Mouse (Mus musculus): ENCODE measurements around the gene Pou2f3. TPM values are rescaled to one million over a fixed set of nuclear protein-coding genes. Genes with fewer than 3 reads are reported as not detected.

The Pou2f3 gene
- polyA plus RNA-seq, 1 experiment from 2014 or later: not detected

GRCm38 (mm10) chr9:43226573-43227160 lies 16.5 kb upstream of the Pou2f3 start:
- ATAC-seq (ENCODE audit: low FRiP score): no peak
- no peak overlapping the region for H3K27ac ChIP-seq
- WGBS: 72% methylated on average over 9 of the region's 9 CpGs

GRCm38 (mm10) chr9:43225481-43225880 lies 15.3 kb upstream of the Pou2f3 start:
- no peak overlapping the region for H3K27ac ChIP-seq
- H3K4me3 ChIP-seq (replicated peaks; ENCODE audit: low read length): no peak overlapping the region
- no peaks in the 10 kb centered on the region for H3K4me1 ChIP-seq (replicated peaks; ENCODE audit: control insufficient read depth, insufficient read depth, low read length)
- H3K27me3 ChIP-seq (ENCODE audit: control insufficient read depth, insufficient read depth, low read length): no peaks in the 10 kb centered on the region
- no peak overlapping the region for H3K9ac ChIP-seq
- no peak for ATAC-seq (ENCODE audit: low FRiP score)
- DNase-seq (ENCODE audit: low spot score): no peak
- no peaks in the 10 kb centered on the region for H3K36me3 ChIP-seq (replicated peaks; ENCODE audit: control insufficient read depth, insufficient read depth)
- H3K9me3 ChIP-seq (ENCODE audit: control insufficient read depth, low read length): no peaks in the 10 kb centered on the region
- WGBS: 51% methylated on average over 2 of the region's 2 CpGs
- H3K4me2 ChIP-seq (replicated peaks): no peak overlapping the region

More at GRCm38 (mm10) chr9:43226573-43227160, 16.5 kb upstream of the Pou2f3 start:
- H3K4me1 ChIP-seq (replicated peaks; ENCODE audit: control insufficient read depth, insufficient read depth, low read length): no peaks in the 10 kb centered on the region
- H3K9ac ChIP-seq: no peak overlapping the region
- H3K4me2 ChIP-seq (replicated peaks): no peak overlapping the region
- no peaks in the 10 kb centered on the region for H3K27me3 ChIP-seq (ENCODE audit: control insufficient read depth, insufficient read depth, low read length)
- H3K36me3 ChIP-seq (replicated peaks; ENCODE audit: control insufficient read depth, insufficient read depth): no peaks in the 10 kb centered on the region
- no peak overlapping the region for H3K4me3 ChIP-seq (replicated peaks; ENCODE audit: low read length)
- DNase-seq (ENCODE audit: low spot score): no peak
- no peaks in the 10 kb centered on the region for H3K9me3 ChIP-seq (ENCODE audit: control insufficient read depth, low read length)

GRCm38 (mm10) chr9:43224771-43225355 lies 14.7 kb upstream of the Pou2f3 start:
- Histone ChIP-seq H3K9me3 (ENCODE audit: control insufficient read depth, low read length) (no peaks in the 10 kb centered on the region), H3K36me3 (replicated peaks; ENCODE audit: control insufficient read depth, insufficient read depth) (no peaks in the 10 kb centered on the region), H3K27ac (no peak overlapping the region), H3K9ac (no peak overlapping the region), H3K4me3 (replicated peaks; ENCODE audit: low read length) (no peak overlapping the region), H3K4me1 (replicated peaks; ENCODE audit: control insufficient read depth, insufficient read depth, low read length) (no peaks in the 10 kb centered on the region), H3K27me3 (ENCODE audit: control insufficient read depth, insufficient read depth, low read length) (no peaks in the 10 kb centered on the region), H3K4me2 (replicated peaks) (no peak overlapping the region)
- ATAC-seq (ENCODE audit: low FRiP score): no peak
- WGBS: 60% methylated on average over 11 of the region's 11 CpGs
- no peak for DNase-seq (ENCODE audit: low spot score)

GRCm38 (mm10) chr9:43222429-43222715 lies 12.2 kb upstream of the Pou2f3 start:
- no peaks in the 10 kb centered on the region for H3K36me3 ChIP-seq (replicated peaks; ENCODE audit: control insufficient read depth, insufficient read depth)
- H3K27me3 ChIP-seq (ENCODE audit: control insufficient read depth, insufficient read depth, low read length): no peaks in the 10 kb centered on the region
- no peaks in the 10 kb centered on the region for H3K4me1 ChIP-seq (replicated peaks; ENCODE audit: control insufficient read depth, insufficient read depth, low read length)
- ATAC-seq (ENCODE audit: low FRiP score): no peak
- DNase-seq (ENCODE audit: low spot score): no peak
- H3K9me3 ChIP-seq (ENCODE audit: control insufficient read depth, low read length): no peaks in the 10 kb centered on the region
- H3K4me3 ChIP-seq (replicated peaks; ENCODE audit: low read length): no peak overlapping the region
- H3K4me2 ChIP-seq (replicated peaks): no peak overlapping the region
- no peak overlapping the region for H3K27ac ChIP-seq
- 45% methylated on average over 8 of the region's 8 CpGs for WGBS
- no peak overlapping the region for H3K9ac ChIP-seq

DNA sequence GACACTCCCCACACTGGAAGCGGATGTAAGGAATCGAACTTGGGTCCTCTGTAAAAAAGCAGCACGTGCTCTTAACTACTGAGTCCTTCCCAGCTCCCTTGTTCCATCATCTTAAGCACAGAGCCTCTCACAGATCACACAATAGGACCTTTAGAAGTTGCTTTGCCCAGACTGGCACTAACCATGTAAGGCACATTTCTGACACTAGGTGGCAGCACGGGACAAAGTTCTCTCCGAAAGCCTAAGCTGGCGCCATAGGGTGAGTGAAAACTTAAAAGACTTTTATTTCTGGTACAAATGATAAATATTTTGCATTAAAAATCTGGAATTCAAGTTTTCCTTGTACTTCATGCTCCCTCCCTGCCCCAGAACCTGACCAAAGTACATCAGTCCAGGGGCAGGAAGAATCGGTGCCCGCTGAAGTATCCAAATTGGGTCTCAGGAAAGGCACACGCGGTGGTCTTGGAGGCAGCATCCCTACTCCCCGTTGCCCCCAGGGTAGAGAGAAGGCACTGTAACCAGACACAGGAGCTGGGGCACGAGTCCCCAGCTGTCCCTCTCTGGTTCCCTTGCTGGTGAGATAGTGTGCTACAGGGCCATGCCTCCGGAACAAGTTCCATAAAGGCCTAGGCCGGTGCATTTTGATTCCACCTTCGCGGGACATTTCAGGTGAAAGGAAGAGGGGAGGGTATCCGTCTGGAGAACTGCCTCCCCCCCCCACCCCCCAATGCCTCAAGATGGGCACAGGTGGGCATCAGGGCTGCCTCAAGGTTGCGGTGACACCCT lies 11.7 kb upstream of the Pou2f3 start:
- Histone ChIP-seq H3K27me3 (ENCODE audit: control insufficient read depth, insufficient read depth, low read length) (no peaks in the 10 kb centered on the region), H3K9ac (no peak overlapping the region), H3K36me3 (replicated peaks; ENCODE audit: control insufficient read depth, insufficient read depth) (no peaks in the 10 kb centered on the region), H3K4me1 (replicated peaks; ENCODE audit: control insufficient read depth, insufficient read depth, low read length) (no peaks in the 10 kb centered on the region), H3K4me3 (replicated peaks; ENCODE audit: low read length) (no peak overlapping the region), H3K27ac (no peak overlapping the region), H3K4me2 (replicated peaks) (no peak overlapping the region), H3K9me3 (ENCODE audit: control insufficient read depth, low read length) (no peaks in the 10 kb centered on the region)
- WGBS: 34% methylated on average over 18 of the region's 18 CpGs
- ATAC-seq (ENCODE audit: low FRiP score): peak; percentile 82; the same call in 1 of the 2 replicates
- peak; percentile 95 for DNase-seq (ENCODE audit: low spot score)

DNA sequence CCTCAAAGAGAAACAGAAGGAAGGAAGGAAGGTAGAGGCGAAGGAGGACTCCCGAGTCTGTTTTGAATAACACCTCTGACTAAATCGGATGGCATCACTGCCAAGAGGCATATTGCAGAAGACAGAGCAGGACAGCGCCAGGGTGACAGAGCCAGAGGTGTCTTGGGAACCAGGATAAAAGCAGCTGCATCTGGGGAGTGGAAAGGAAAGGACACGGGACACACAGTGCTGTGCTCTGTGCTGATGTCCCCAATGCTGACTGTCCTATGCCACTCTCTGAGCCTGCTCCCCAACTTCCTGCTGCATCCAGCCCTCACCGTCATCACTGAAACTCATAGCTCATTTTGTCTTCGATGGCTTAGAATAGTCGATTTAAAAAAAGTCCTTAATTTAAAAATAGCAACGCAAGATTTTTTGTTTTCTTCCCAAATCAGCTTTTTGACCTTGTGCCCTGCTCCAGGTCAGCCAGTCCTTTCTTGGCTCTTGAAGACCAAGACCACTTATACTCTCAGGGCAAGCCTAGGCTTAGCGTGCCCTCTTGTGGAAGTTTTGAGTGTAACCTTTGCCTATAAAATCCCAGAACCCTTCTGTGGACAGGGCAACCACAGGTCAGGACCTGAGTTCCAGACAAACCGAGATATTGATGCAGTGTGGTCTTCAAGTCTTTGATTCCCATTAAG lies 742 bp upstream of the Pou2f3 start:
- H3K9ac ChIP-seq: no peak overlapping the region
- WGBS: 29% methylated on average over 11 of the region's 11 CpGs
- no peak for ATAC-seq (ENCODE audit: low FRiP score)

GRCm38 (mm10) chr9:43206022-43206390 lies 4.2 kb downstream of the Pou2f3 start:
- peaks cover 28% of the 10 kb centered on the region for H3K27me3 ChIP-seq (ENCODE audit: control insufficient read depth, insufficient read depth, low read length)
- no peaks in the 10 kb centered on the region for H3K9me3 ChIP-seq (ENCODE audit: control insufficient read depth, low read length)
- H3K27ac ChIP-seq: no peak overlapping the region
- ATAC-seq (ENCODE audit: low FRiP score): no peak
- H3K4me1 ChIP-seq (replicated peaks; ENCODE audit: control insufficient read depth, insufficient read depth, low read length): peaks cover 14% of the 10 kb centered on the region
- no peak for DNase-seq (ENCODE audit: low spot score)
- peak overlapping the region; percentile 46 for H3K4me2 ChIP-seq (replicated peaks)
- 6% methylated on average over 15 of the region's 15 CpGs for WGBS
- peak overlapping the region; percentile 22 for H3K4me3 ChIP-seq (replicated peaks; ENCODE audit: low read length)
- H3K9ac ChIP-seq: no peak overlapping the region
- H3K36me3 ChIP-seq (replicated peaks; ENCODE audit: control insufficient read depth, insufficient read depth): no peaks in the 10 kb centered on the region

More for the DNA sequence above, 742 bp upstream of the Pou2f3 start:
- H3K27ac ChIP-seq: no peak overlapping the region
- H3K4me1 ChIP-seq (replicated peaks; ENCODE audit: control insufficient read depth, insufficient read depth, low read length): peaks cover 6% of the 10 kb centered on the region
- no peaks in the 10 kb centered on the region for H3K9me3 ChIP-seq (ENCODE audit: control insufficient read depth, low read length)
- peak; percentile 80 for DNase-seq (ENCODE audit: low spot score)
- peaks cover 12% of the 10 kb centered on the region for H3K27me3 ChIP-seq (ENCODE audit: control insufficient read depth, insufficient read depth, low read length)
- H3K36me3 ChIP-seq (replicated peaks; ENCODE audit: control insufficient read depth, insufficient read depth): no peaks in the 10 kb centered on the region
- H3K4me2 ChIP-seq (replicated peaks): no peak overlapping the region
- no peak overlapping the region for H3K4me3 ChIP-seq (replicated peaks; ENCODE audit: low read length)

- H3K4me2 ChIP-seq (replicated peaks): peak overlapping the region; percentile 46
- H3K27me3 ChIP-seq (ENCODE audit: control insufficient read depth, insufficient read depth, low read length): peaks cover 28% of the 10 kb centered on the region
- ATAC-seq (ENCODE audit: low FRiP score): no peak
- H3K9ac ChIP-seq: no peak overlapping the region
- H3K27ac ChIP-seq: no peak overlapping the region
- no peaks in the 10 kb centered on the region for H3K9me3 ChIP-seq (ENCODE audit: control insufficient read depth, low read length)
- WGBS: 2% methylated on average over 35 of the region's 41 CpGs
- H3K4me3 ChIP-seq (replicated peaks; ENCODE audit: low read length): peak overlapping the region; percentile 22
- no peak for DNase-seq (ENCODE audit: low spot score)
- no peaks in the 10 kb centered on the region for H3K36me3 ChIP-seq (replicated peaks; ENCODE audit: control insufficient read depth, insufficient read depth)
- peaks cover 10% of the 10 kb centered on the region for H3K4me1 ChIP-seq (replicated peaks; ENCODE audit: control insufficient read depth, insufficient read depth, low read length)
Observed at GRCm38 (mm10) chr9:43205343-43206021, 4.7 kb downstream of the Pou2f3 start.

DNA sequence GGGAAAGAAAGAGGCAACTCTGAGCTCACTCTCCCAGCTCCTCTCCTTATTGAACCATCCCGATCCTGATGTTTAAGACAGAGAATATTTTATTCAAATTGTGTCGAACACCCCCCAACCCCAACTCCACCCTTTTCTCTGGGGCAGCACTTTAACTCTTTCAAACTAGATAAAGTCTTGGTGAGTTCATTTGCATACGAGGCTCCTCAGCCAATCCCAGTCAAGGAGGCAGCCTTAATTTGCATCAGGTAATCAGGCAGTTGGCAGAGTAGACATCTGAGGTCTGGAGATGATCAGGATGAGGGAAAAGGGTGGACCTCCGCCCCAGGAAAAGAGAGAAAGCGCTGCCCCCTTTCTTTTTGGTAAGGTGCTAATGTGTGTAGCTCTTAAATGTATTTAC lies 10.0 kb downstream of the Pou2f3 start:
- Histone ChIP-seq H3K27ac (no peak overlapping the region), H3K9ac (no peak overlapping the region), H3K9me3 (ENCODE audit: control insufficient read depth, low read length) (no peaks in the 10 kb centered on the region), H3K4me3 (replicated peaks; ENCODE audit: low read length) (no peak overlapping the region), H3K4me1 (replicated peaks; ENCODE audit: control insufficient read depth, insufficient read depth, low read length) (peaks cover under 1% of the 10 kb centered on the region; the same call in 1 of the 2 replicates), H3K27me3 (ENCODE audit: control insufficient read depth, insufficient read depth, low read length) (peaks cover 9% of the 10 kb centered on the region), H3K36me3 (replicated peaks; ENCODE audit: control insufficient read depth, insufficient read depth) (no peaks in the 10 kb centered on the region), H3K4me2 (replicated peaks) (no peak overlapping the region)
- ATAC-seq (ENCODE audit: low FRiP score) (no peak), DNase-seq (ENCODE audit: low spot score) (no peak)
- WGBS: 5% methylated on average over 5 of the region's 5 CpGs

Measured in hindbrain, embryonic 14.5 days (tissue).